Mouse (Mus musculus): ENCODE data around the gene Mcoln1.

The Mcoln1 gene

GRCm38 (mm10) chr8:3499751-3500150 lies 506 bp upstream of the Mcoln1 start:
- no peak for DNase-seq

- DNase-seq, result no peak
These were observed 2.0 kb downstream of the Mcoln1 start for GRCm38 (mm10) chr8:3502217-3502616.

GRCm38 (mm10) chr8:3507979-3508754 lies 7.9 kb downstream of the Mcoln1 start:
- no peak for DNase-seq

- no peak for DNase-seq
These were observed 14.5 kb downstream of the Mcoln1 start for GRCm38 (mm10) chr8:3514681-3515247.

GRCm38 (mm10) chr8:3515260-3515671 lies 15.0 kb downstream of the Mcoln1 start, which contains the start of gene Pnpla6:
Gene Pnpla6, plus strand, starts transcription at chr8:3515384.
- DNase-seq, result peak; percentile 90 to 92

- no peak for DNase-seq
These were observed 15.6 kb downstream of the Mcoln1 start for GRCm38 (mm10) chr8:3515771-3516417.

- DNase-seq, result peak; percentile 91
These were observed 16.3 kb downstream of the Mcoln1 start for GRCm38 (mm10) chr8:3516450-3517116.

- DNase-seq, result no peak
These were observed 16.8 kb downstream of the Mcoln1 start for GRCm38 (mm10) chr8:3517117-3517495.

- no peak for DNase-seq
These were observed 21.9 kb downstream of the Mcoln1 start for GRCm38 (mm10) chr8:3522007-3522697.

GRCm38 (mm10) chr8:3530816-3531215 lies 30.6 kb downstream of the Mcoln1 start:
- DNase-seq, result no peak

GRCm38 (mm10) chr8:3531936-3532335 lies 31.7 kb downstream of the Mcoln1 start:
- DNase-seq, result no peak

- peak; percentile 46 to 48 for DNase-seq
These were observed 36.0 kb downstream of the Mcoln1 start for GRCm38 (mm10) chr8:3536053-3536841.

- DNase-seq, result no peak
These were observed 36.7 kb downstream of the Mcoln1 start for GRCm38 (mm10) chr8:3536940-3537339.

- DNase-seq, result no peak
These were observed 37.4 kb downstream of the Mcoln1 start for GRCm38 (mm10) chr8:3537666-3538065.

- no peak for DNase-seq
These were observed 38.9 kb downstream of the Mcoln1 start for GRCm38 (mm10) chr8:3539146-3539545.

- DNase-seq, result no peak
These were observed 39.8 kb downstream of the Mcoln1 start for GRCm38 (mm10) chr8:3540076-3540475.

GRCm38 (mm10) chr8:3546511-3546910 lies 46.3 kb downstream of the Mcoln1 start:
- DNase-seq, result no peak

GRCm38 (mm10) chr8:3552240-3552639 lies 52.0 kb downstream of the Mcoln1 start:
- no peak for DNase-seq

- DNase-seq, result no peak
These were observed 55.9 kb downstream of the Mcoln1 start for GRCm38 (mm10) chr8:3556114-3556513.

Data from B cell, adult 2 months (primary cell).